Mouse (Mus musculus) testis, adult 2 months (tissue): Measurements from ENCODE around the gene Ulbp1.

Experiments
- CTCF ChIP-seq: fragments of 200-500 bp; IDR thresholded peaks from 2 replicates; pipeline ENCODE4 v1.5.1; 2012; ENCODE audit warnings: low read depth, mild to moderate bottlenecking, inconsistent platforms, low read length, moderate library complexity; ENCODE audit not compliant: control insufficient read depth, insufficient read depth, insufficient replicate concordance
- POLR2A ChIP-seq: fragments of 200-500 bp; IDR thresholded peaks from 2 replicates; pipeline ENCODE4 v1.6.1; 2012; ENCODE audit warnings: low read depth, mild to moderate bottlenecking, inconsistent platforms, low read length, moderate library complexity; ENCODE audit not compliant: control insufficient read depth

DNA sequence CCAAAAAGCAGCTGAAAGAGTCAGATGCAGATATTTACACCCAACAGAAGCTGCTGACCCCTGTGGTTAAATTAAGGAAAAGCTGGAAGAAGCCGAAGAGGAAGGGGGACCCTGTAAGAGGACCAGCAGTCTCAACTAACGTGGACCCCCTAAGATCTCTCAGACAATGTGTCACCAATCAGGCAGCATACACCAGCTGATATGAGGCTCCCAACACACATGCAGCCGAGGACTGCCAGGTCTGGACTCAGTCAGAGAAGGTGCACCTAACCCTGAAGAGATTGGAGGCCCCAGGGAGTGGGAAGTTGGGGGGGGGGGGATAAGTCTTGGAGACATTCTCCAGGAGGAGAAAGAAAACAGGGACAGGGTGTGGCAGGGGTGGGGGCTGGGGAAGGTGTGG lies 1.8 kb downstream of the Ulbp1 start:
- TF ChIP-seq CTCF: no peak
- no peak for TF ChIP-seq POLR2A
